Mouse (Mus musculus): Measurements from ENCODE around the gene BC051142. TPM values are rescaled to one million over a fixed set of nuclear protein-coding genes. Genes with fewer than 3 reads are reported as not detected.
"Not testable (repeated sequence)": the region's sequence is repeated elsewhere in the genome, so short reads cannot be mapped to it uniquely, and the experiment has no call there.

BC051142 gene
- polyA plus RNA-seq, 1 experiment from 2014 or later = 0.54 TPM

DNA sequence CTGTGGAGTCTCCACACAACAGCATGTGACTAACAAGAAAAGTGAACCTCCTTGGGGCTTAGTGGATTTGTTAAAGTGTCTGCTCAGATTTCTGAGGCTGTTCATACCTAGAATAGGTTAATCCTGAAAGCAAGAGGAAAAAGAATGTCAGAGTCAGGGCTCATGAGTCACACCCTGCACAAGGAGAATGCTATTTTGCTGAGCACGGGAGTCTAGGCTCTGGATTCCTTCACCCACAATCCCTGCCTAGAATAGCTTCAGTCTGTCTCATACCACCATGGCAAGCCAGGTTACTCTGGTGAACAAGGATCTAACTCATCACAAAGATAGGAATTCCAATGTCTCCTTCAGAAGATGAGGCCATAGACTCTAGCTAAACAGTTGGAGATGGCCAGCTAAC is 40.0 kb downstream of the BC051142 start:
- Histone ChIP-seq H3K9ac (no peak overlapping the region), H3K27ac (ENCODE audit: low read depth) (no peak overlapping the region)
- WGBS = 33% methylated on average over 1 of the region's 1 CpGs

DNA sequence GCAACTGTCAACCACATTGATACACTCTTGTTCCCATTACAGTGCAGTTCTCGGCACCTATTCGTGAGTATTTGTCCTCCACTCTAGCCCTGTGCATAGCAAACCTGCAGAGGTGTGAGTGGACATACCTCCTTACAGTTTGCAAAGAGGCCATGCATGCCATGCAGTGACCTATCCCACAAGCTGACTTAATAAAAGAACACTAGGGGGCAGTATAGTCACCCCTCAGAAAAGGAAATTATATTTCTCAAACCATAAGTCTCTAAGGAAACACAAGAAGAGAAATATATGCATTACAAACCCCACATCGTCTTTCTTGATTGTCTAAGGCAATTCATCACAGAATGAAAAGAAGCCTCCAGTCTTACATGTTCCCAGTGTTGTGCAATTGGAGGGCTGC is 41.2 kb downstream of the BC051142 start:
- 28% methylated on average over 3 of the region's 3 CpGs for WGBS
- H3K9me3 ChIP-seq (ENCODE audit: low read depth, low read length) = no peaks in the 10 kb centered on the region
- DNase-seq (peak; percentile 77), ATAC-seq (ENCODE audit: insufficient read depth) (no peak)
- no peak overlapping the region for H3K9ac ChIP-seq
- no peaks in the 10 kb centered on the region for H3K36me3 ChIP-seq (ENCODE audit: insufficient read depth)
- H3K27me3 ChIP-seq (ENCODE audit: insufficient read depth, low read length) = no peaks in the 10 kb centered on the region
- no peak overlapping the region for H3K4me3 ChIP-seq (ENCODE audit: low read depth, low read length)
- no peak overlapping the region for H3K27ac ChIP-seq (ENCODE audit: low read depth)
- H3K4me1 ChIP-seq (ENCODE audit: insufficient read depth) = no peaks in the 10 kb centered on the region
- H3K4me2 ChIP-seq = no peak overlapping the region
- TF ChIP-seq CTCF (IDR thresholded peaks at IDR 0.05; ENCODE audit: low read depth) = peak; percentile 72

More for the DNA sequence above, 40.0 kb downstream of the BC051142 start:
- H3K4me3 ChIP-seq (ENCODE audit: low read depth, low read length) = no peak overlapping the region
- H3K36me3 ChIP-seq (ENCODE audit: insufficient read depth) = no peaks in the 10 kb centered on the region
- no peaks in the 10 kb centered on the region for H3K27me3 ChIP-seq (ENCODE audit: insufficient read depth, low read length)
- ATAC-seq (ENCODE audit: insufficient read depth) = no peak
- no peak for DNase-seq
- H3K4me2 ChIP-seq = no peak overlapping the region
- H3K9me3 ChIP-seq (ENCODE audit: low read depth, low read length) = no peaks in the 10 kb centered on the region
- H3K4me1 ChIP-seq (ENCODE audit: insufficient read depth) = no peaks in the 10 kb centered on the region
- no peak for TF ChIP-seq CTCF (IDR thresholded peaks at IDR 0.05; ENCODE audit: low read depth)

DNA sequence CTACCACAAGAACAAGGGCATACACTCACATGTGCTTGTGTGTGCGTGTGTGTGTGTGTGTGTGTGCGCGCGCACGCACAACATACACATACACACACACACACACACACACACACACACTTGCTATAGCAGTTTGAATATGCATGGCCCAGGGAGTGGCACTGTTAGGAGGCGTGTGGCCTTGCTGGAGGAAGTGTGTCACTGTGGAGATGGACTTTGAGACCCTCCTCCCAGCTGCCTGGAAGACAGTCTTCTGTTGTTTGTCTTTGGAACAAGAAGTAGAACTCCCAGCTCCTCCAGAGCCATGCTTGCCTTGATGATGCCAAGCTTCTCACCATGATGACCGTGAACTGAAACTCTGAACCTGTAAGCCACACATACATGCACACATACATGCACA is 43.4 kb downstream of the BC051142 start:
- TF ChIP-seq CTCF (IDR thresholded peaks at IDR 0.05; ENCODE audit: low read depth) = no peak
- ATAC-seq (ENCODE audit: insufficient read depth) (no peak), DNase-seq (no peak)
- 89% methylated on average over 7 of the region's 7 CpGs for WGBS
- no peak overlapping the region for H3K4me2 ChIP-seq
- no peak overlapping the region for H3K27ac ChIP-seq (ENCODE audit: low read depth)
- H3K4me1 ChIP-seq (ENCODE audit: insufficient read depth) = no peaks in the 10 kb centered on the region
- H3K9ac ChIP-seq = no peak overlapping the region
- no peaks in the 10 kb centered on the region for H3K27me3 ChIP-seq (ENCODE audit: insufficient read depth, low read length)
- no peak overlapping the region for H3K4me3 ChIP-seq (ENCODE audit: low read depth, low read length)
- H3K36me3 ChIP-seq (ENCODE audit: insufficient read depth) = no peaks in the 10 kb centered on the region
- H3K9me3 ChIP-seq (ENCODE audit: low read depth, low read length) = no peaks in the 10 kb centered on the region

DNA sequence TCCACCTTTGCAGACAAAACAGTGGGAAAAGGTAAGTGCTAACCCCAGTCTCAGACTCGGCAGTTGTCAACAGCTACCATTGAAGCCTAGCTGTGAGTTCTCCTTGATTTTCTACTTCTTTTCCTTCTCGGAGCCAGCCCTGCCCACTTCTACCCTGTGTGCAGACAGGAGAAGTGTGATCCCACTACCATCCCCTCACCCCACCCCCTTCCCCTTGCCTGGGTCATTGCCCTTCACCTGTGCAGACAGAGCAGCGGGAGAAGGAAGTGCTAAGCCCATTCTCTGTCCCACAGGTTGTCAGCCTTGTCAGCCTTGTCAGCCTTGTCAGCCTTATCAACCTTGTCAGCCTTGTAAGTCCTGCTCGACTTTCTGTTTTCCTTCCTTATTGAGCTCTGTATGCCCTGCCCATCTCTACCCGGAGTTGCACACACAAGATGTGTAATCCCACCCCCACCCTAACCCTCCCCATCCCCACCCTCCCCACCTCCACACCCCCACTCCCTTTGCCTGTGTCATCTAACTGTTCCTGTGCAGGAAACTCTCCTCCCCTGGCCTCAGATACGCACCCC is 49.9 kb downstream of the BC051142 start:
- ATAC-seq (ENCODE audit: insufficient read depth) (no peak), DNase-seq (no peak)
- H3K36me3 ChIP-seq (ENCODE audit: insufficient read depth) = no peaks in the 10 kb centered on the region
- no peak overlapping the region for H3K27ac ChIP-seq (ENCODE audit: low read depth)
- no peak for TF ChIP-seq CTCF (IDR thresholded peaks at IDR 0.05; ENCODE audit: low read depth)
- no peak overlapping the region for H3K4me2 ChIP-seq
- no peak overlapping the region for H3K9ac ChIP-seq
- H3K9me3 ChIP-seq (ENCODE audit: low read depth, low read length) = no peaks in the 10 kb centered on the region
- H3K4me3 ChIP-seq (ENCODE audit: low read depth, low read length) = no peak overlapping the region
- H3K4me1 ChIP-seq (ENCODE audit: insufficient read depth) = no peaks in the 10 kb centered on the region
- WGBS = 25% methylated on average over 6 of the region's 6 CpGs
- no peaks in the 10 kb centered on the region for H3K27me3 ChIP-seq (ENCODE audit: insufficient read depth, low read length)

DNA sequence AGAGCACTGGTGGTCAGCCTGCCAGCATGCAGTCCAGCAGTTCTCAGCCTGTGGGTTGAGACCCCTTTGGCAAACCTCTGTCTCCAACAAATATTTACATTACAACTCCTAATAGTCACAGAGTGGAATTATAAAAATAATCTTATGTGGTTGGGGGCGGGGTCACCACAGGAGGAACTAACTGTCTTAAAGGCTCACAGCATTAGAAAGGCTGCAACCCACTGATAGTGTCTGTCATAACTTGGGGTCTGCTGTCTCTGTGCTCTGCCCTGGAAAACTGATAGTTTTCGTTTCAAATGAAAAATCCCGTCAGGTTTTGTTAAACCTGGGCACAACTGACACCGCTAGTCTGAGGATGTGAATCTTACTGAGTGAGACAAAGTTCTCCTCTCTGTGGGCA is 59.0 kb downstream of the BC051142 start:
- H3K4me2 ChIP-seq = no peak overlapping the region
- no peaks in the 10 kb centered on the region for H3K27me3 ChIP-seq (ENCODE audit: insufficient read depth, low read length)
- peak; percentile 33 for DNase-seq
- 50% methylated on average over 4 of the region's 4 CpGs for WGBS
- H3K27ac ChIP-seq (ENCODE audit: low read depth) = no peak overlapping the region
- H3K36me3 ChIP-seq (ENCODE audit: insufficient read depth) = no peaks in the 10 kb centered on the region
- H3K9me3 ChIP-seq (ENCODE audit: low read depth, low read length) = no peaks in the 10 kb centered on the region
- H3K4me1 ChIP-seq (ENCODE audit: insufficient read depth) = 0 out of 2 replicates have a peak, but pooled peaks cover 5% of the 10 kb centered on the region
- ATAC-seq (ENCODE audit: insufficient read depth) = no peak
- no peak overlapping the region for H3K9ac ChIP-seq
- TF ChIP-seq CTCF (IDR thresholded peaks at IDR 0.05; ENCODE audit: low read depth) = no peak
- H3K4me3 ChIP-seq (ENCODE audit: low read depth, low read length) = no peak overlapping the region

DNA sequence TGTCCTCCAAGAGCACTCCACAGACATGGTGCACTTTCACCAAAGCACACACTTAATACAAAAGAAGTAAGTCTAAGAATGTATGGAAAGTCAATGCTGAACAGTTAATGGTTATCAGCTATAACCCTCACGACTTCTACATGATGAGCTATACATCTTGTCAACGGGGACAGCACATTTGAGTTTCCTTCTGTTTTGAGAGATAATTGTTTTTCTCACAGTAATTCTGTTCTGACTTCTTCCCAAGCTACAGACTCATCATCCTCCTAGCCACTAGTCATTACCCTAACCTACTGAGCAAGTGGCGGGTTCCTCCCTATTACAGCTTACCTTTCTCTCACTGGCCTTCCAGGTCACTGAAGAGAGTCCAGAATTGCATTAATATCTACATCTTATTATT is 60.6 kb downstream of the BC051142 start:
- Histone ChIP-seq H3K9ac (no peak overlapping the region), H3K9me3 (ENCODE audit: low read depth, low read length) (no peaks in the 10 kb centered on the region), H3K36me3 (ENCODE audit: insufficient read depth) (no peaks in the 10 kb centered on the region), H3K4me2 (no peak overlapping the region), H3K4me3 (ENCODE audit: low read depth, low read length) (no peak overlapping the region), H3K4me1 (ENCODE audit: insufficient read depth) (0 out of 2 replicates have a peak, but pooled peaks cover 5% of the 10 kb centered on the region), H3K27ac (ENCODE audit: low read depth) (no peak overlapping the region), H3K27me3 (ENCODE audit: insufficient read depth, low read length) (no peaks in the 10 kb centered on the region)
- no peak for TF ChIP-seq CTCF (IDR thresholded peaks at IDR 0.05; ENCODE audit: low read depth)
- ATAC-seq (ENCODE audit: insufficient read depth) = no peak
- WGBS = 75% methylated on average over 3 of the region's 3 CpGs
- DNase-seq = no peak

DNA sequence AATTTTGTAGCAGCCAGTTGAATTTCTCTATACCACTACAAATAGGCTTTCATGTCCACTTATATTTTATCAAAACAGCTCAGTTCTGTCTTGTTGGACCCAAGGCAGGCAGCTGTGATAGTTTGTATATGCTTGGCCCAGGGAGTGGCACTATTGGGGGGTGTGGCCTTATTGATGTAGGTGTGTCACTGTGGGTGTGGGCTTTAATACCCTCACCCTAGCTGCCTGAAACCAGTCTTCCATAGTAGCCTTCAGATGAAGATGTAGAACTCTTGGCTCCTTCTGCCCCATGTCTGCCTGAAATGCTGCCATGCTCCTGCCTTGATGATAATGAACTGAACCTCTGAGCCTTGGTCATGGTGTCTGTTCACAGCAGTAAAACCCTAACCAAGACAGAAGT is 67.3 kb downstream of the BC051142 start:
- not testable (repeated sequence) for ATAC-seq (ENCODE audit: insufficient read depth); H3K4me3 ChIP-seq (ENCODE audit: low read depth, low read length); H3K4me1 ChIP-seq (ENCODE audit: insufficient read depth); H3K9ac ChIP-seq; H3K27me3 ChIP-seq (ENCODE audit: insufficient read depth, low read length); H3K36me3 ChIP-seq (ENCODE audit: insufficient read depth); DNase-seq; H3K4me2 ChIP-seq; H3K27ac ChIP-seq (ENCODE audit: low read depth); H3K9me3 ChIP-seq (ENCODE audit: low read depth, low read length)

DNA sequence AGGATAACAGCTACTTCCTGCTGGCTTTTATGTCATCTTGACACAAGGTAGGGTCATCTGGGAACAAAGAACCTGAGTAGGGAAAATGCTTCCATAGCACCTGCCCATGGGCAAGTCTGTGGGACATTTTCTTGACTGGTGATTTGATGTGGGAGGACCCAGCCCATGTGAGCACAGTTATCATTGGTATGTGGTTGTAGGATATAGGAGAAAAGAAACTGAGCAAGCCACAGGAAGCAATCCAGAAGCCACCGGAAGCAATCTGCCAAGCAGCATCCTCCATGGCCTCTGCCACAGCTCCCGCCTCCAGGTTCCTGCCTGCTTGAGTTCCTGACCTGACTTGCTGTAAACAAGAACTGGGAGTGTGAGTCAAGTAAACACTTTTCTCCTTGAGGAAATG is 71.9 kb downstream of the BC051142 start:
- no peak overlapping the region for H3K9ac ChIP-seq
- no peaks in the 10 kb centered on the region for H3K36me3 ChIP-seq (ENCODE audit: insufficient read depth)
- H3K27ac ChIP-seq (ENCODE audit: low read depth) = no peak overlapping the region
- H3K4me3 ChIP-seq (ENCODE audit: low read depth, low read length) = no peak overlapping the region
- no peaks in the 10 kb centered on the region for H3K9me3 ChIP-seq (ENCODE audit: low read depth, low read length)
- TF ChIP-seq CTCF (IDR thresholded peaks at IDR 0.05; ENCODE audit: low read depth) = no peak
- ATAC-seq (ENCODE audit: insufficient read depth) (no peak), DNase-seq (no peak)
- no peak overlapping the region for H3K4me2 ChIP-seq
- H3K27me3 ChIP-seq (ENCODE audit: insufficient read depth, low read length) = no peaks in the 10 kb centered on the region
- H3K4me1 ChIP-seq (ENCODE audit: insufficient read depth) = no peaks in the 10 kb centered on the region
- WGBS = 72% methylated on average over 2 of the region's 2 CpGs
